Mouse (Mus musculus) E14TG2a.4 (cell line): ENCODE data around the gene Bean1.

Experiments used
- CTCF ChIP-seq: conservative IDR thresholded peaks from 2 replicates; pipeline ENCODE4 v1.5.1; 2014; ENCODE audit warnings: low read length
- POU5F1 ChIP-seq: IDR thresholded peaks from 2 replicates; pipeline ENCODE4 v1.6.1; 2014; ENCODE audit warnings: low read length, borderline replicate concordance

GRCm38 (mm10) chr8:104175848-104176527 lies 5.7 kb downstream of the Bean1 start:
- no peak for TF ChIP-seq CTCF
- TF ChIP-seq POU5F1 = no peak
